Mouse (Mus musculus): Measurements from ENCODE around the gene Lmcd1. TPM values are rescaled to one million over a fixed set of nuclear protein-coding genes. Genes with fewer than 3 reads are reported as not detected.

Lmcd1 gene
- total RNA-seq, 2 experiments from 2014 or later = 5.5 TPM

DNA sequence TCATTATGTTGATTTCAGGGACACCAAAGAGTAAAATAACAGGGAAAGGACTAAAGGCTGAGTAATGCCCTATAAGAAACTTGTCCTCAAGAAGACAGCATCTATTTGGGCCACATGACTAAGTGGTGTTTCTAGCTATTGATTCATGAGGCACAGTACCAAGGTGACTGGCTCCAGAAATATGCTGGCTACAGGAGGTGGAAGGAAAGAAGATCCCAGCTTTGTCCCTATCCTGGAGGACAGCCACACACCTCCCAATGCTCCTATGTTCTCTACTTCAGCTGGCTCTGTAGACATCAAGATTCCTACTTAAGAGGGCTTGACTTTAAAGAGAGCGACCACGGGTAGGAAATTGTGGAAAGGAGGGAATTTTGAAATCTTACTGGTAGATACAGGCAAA is 8.4 kb downstream of the Lmcd1 start:
- no peak for DNase-seq
- intact Hi-C loops (cut with DNase I) = no loop called here

DNA sequence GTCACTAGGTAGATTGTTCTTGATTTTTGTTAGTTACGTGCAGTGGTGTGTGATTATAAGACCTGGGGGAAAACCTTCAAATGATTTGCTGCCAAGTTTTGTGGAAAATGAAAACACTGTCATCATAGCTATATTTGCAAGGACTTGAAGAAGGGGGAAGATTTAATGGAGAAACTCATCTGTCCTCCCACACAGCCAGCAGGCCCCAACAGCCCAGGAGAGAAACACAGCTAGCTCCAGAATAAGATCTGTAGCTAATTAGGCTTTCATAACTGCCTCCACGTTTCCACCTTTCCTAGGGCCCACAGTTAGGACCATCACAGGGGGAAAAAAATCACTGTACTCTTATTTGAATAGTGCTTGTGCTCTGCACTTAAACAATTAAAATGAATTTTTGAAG is 10.5 kb downstream of the Lmcd1 start:
- intact Hi-C loops (cut with DNase I) = no loop called here
- DNase-seq = no peak

DNA sequence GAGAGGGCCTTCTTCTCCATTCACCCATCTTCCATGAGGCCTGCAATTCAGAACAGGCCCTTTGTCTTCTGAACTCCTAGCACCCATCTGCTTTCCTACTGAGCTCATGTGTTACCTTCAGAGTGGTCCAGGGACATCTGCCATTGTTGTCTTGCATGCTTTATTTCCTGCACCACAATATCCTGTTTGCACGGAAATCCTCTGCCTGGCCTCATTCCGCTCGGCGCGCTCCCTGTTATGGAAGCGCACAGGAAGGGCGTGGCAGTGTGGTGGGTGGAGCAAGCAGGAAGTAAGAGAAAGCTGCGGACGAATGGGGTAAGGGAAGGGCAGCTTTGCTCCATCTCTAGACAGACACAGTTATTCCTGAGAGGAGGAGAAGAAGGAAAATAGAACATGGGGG is 14.1 kb downstream of the Lmcd1 start:
- no peak for DNase-seq
- intact Hi-C loops (cut with DNase I) = no loop called here

GRCm38 (mm10) chr6:112288271-112288670 is 14.7 kb downstream of the Lmcd1 start:
- DNase-seq = no peak
- intact Hi-C loops (cut with DNase I) = no loop called here

DNA sequence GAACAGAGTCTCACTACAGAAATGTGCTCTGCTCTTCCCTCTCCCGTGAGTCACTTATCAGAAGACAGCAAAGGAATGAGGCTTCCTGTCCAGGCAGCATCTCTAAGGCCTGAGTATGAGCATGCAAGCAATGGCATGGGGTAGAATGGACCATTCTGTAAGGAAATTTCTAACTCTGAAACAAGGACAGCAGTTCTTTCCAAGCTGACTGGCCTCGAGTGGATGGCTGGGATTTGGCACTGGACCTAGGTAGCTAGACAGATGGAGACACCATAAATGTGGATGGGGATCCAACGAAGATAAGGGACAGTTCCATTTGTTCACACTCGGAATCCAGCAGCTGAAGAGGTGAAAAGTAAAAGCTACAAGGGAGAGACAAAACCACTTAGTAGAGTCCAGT is 17.6 kb downstream of the Lmcd1 start:
- no peak for DNase-seq
- intact Hi-C loops (cut with DNase I) = no loop called here

- intact Hi-C loops (cut with DNase I) = no loop called here
- no peak for DNase-seq
These were observed 19.8 kb downstream of the Lmcd1 start for GRCm38 (mm10) chr6:112293320-112293719.

- DNase-seq = no peak
- intact Hi-C loops (cut with DNase I) = no loop called here
These were observed 21.7 kb downstream of the Lmcd1 start for GRCm38 (mm10) chr6:112295269-112295668.

DNA sequence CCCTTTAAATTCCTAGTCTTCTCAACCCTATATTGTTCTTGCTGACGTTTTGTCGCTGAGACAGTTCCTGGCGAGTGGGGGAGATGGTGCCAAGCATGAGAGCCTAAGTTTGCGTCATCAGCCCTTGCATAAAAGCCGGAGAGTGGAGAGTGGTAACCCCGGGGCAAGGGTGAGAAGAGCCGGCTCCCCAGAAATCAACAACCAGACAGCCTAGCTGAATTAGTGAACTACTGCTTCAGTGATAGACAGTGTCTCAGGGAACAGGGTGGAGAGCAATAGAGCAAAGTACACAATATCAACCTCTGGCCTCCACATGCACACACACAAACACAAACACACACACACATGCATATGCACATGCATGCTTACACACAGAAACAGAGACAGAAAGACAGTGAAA is 26.6 kb downstream of the Lmcd1 start:
- intact Hi-C loops (cut with DNase I) = no loop called here

DNA sequence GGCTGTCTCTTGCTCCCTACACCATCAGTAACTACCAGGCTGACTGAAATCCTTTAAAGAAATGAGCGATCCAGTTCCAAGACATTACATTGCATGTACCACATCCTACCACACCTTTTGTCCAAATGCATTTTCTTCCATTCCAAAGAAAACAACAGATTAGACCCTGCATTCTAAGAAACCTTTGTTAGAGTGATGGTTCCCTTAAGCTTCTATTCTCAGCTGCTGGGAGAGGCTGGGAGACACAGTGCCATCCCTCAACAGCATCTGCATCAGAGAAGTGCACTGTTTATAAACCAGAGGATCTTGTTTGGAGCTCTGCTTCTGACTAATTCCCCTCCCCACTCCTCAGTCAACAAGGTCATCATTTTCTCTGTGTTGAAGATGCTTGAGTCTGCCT is 27.1 kb downstream of the Lmcd1 start:
- DNase-seq = no peak
- intact Hi-C loops (cut with DNase I) = no loop called here

More for the DNA sequence above, 26.6 kb downstream of the Lmcd1 start:
- DNase-seq = no peak

DNA sequence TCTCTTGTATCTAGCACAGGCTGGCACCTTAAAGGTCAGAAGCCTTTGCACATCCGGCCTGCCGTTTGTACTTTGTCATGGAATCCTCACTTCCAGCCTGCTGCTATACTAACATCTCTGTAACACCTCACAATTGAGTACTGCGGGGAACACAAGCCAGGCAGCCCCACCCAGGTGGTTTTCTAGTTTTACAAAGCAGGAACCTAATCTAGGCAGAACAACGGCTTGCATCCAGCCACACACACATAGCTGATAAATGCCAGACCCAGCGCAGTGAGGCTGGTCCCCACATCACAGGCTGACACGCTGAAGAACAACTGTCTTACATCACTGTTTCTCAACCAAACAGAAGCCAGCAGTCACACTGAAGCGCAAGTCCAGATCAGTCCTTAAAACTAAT is 28.7 kb downstream of the Lmcd1 start:
- DNase-seq = no peak
- intact Hi-C loops (cut with DNase I) = no loop called here

DNA sequence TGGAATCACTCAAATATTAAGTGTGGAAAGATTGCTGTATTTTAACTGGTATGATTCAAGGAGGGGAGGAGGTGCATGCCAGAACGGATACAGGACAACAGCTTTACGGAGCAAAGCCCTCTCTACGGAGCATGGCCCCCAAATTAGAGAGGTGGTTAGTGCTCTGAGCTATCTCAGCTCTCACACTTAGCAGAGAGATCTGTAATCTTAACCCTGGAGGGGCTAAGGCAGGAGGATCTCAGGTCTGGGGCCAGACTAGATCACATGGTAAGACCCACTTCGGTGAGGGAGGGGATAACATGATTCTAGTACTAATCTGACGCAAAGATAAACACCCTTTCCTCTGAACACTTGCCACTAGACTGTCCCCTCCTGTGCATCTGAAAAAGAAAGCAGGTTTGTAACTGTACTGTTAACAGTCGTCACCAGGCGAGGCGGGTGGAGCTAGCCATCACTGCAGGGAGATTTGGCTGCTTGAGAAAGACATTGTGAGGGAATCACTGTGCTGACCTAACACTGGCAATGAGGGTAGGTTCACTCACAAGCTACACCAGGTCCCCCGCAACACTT is 29.3 kb downstream of the Lmcd1 start:
- intact Hi-C loops (cut with DNase I) = no loop called here
- DNase-seq = no peak

DNA sequence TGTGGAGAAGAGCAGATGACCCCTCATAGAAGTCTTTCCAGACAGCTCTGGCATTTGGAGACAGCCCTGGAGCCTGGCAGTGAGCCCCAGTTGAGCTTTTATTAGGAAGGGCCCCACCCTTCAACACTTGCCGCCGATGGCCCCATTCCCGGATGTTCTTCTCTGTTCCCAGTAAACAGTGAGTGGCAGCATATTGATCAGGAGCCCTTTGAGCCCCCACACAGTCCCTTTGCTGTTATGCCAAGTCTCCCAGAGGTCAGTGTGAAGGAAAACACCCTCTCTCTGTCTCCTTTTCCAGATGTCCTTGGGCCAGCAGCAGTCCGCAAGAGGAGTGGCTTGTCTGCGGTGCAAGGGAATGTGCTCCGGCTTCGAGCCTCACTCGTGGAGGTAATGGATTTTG is 31.2 kb downstream of the Lmcd1 start:
- DNase-seq = peak; percentile 38
- intact Hi-C loops (cut with DNase I) = no loop called here

DNA sequence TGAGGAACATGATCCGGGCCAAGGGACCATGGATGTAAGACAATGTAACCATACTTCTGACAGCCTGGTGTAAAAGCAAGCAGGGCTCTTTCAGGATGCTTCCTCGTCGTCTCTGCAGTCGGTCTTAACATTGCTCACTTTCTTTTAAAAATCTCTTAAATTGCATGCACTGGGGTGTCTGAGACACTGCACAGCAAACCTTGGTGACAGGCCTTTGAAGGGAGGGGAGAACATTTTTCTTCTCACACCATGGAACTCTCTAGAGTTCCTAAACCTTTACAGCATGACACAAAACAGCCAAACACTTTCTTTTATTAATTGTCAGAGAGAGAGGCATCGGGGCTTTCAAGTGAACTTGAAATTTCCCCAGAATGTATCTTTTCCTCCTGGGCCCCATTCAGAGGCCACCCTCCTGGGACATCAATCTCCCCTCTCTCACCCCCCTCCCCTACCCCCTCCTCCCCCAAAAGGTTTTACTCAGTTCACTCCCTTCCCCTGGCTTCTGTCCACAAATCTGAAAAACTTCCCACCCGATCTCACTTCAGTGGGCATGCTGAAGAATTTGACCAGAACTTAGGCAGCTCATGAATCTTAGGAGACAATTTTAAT is 35.9 kb downstream of the Lmcd1 start:
- intact Hi-C loops (cut with DNase I) = no loop called here
- no peak for DNase-seq

- intact Hi-C loops (cut with DNase I) = no loop called here
- DNase-seq = peak; percentile 61
These were observed 37.8 kb downstream of the Lmcd1 start for GRCm38 (mm10) chr6:112311385-112311784.

DNA sequence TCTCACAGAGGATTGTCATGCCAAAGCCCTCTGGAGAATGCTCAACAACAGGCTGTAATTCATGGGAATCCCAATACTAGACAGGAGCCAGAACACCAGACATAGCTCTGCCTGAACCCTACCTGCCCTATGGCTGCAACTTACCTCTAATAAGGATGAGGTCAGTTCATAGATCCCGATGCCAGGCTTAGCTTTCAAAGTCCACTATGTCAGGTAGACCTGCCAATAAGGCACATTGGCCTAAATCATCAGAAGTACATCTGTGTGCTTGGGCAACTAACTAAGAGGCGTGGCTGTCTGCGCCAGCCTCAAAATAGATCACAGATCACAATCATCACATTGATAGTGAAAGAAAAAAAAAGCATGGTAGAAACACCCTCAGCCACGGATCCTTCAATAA is 45.9 kb downstream of the Lmcd1 start:
- intact Hi-C loops (cut with DNase I) = no loop called here
- DNase-seq = no peak

- intact Hi-C loops (cut with DNase I) = no loop called here
- no peak for DNase-seq
These were observed 47.1 kb downstream of the Lmcd1 start for GRCm38 (mm10) chr6:112320679-112321078.

DNA sequence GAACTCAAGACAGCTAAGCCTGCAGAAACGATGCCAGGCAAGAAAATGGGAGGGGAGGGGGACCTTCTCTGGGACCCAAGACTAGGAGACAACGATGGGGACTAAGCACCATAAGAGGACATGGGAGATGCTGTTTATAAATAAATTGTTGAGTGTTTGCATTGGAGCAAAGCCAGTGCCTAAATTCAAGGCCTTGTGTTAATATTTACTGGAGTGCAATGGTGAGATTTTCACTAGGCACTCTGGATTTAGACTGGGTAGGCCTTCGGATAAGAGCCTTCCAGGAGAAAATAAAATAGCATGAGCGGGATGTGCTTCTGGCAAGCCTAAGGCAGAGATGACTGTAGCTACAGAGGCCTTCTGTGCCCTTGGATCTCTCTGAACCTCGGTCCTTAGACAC is 49.4 kb downstream of the Lmcd1 start:
- intact Hi-C loops (cut with DNase I) = no loop called here
- no peak for DNase-seq

- intact Hi-C loops (cut with DNase I) = no loop called here
- no peak for DNase-seq
These were observed 51.7 kb downstream of the Lmcd1 start for GRCm38 (mm10) chr6:112325213-112325612.

DNA sequence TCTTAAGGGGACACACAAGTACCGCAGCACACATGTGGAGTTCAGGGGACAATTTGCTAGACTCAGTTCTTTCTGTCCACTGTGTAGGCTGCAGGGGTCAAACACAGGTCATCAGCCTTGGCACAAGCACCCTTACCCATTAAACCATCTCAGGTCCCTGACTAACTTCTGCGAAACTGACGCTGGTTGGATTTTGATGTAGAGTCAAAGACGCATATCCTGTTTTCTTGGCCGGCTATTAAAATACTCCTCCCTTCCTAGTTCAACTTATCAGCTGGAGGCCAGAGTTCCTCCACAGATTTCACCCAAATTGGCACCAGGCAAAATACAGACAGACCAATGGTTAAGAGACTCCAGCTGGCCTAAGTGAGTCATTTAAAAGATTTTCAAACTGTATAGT is 54.2 kb downstream of the Lmcd1 start:
- DNase-seq = no peak
- intact Hi-C loops (cut with DNase I) = no loop called here

DNA sequence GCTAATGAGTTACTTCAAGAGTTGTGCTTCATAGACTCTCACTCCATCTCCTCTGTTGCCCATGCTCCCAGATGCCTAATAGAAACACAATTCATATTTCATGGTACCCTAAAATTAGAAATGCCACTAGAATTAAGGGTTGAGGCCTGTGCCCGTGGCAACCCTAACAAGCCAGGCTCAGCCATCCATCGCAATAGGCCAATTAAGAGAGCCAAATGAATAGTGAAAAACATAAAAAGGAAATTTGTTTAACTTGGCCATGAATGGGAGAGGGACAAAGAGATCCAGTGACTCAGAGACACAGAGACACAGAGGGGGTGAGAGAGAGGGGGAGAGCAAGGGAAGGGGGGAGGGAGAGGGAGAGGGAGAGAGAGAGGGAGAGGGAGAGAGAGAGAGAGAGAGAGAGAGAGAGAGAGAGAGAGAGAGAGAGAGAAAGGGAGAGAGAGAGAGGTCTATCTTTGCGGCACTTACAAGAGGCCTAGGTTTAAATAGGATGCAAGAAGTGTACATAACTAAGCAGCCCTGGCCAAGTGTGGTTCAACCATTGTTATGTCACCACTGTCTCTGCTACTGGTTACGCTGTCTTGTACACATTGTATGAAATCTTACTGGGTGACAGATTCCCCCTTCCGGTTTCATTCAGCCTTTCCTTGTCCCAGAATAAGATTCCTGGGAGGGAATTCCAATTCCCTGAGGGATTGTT is 57.1 kb downstream of the Lmcd1 start:
- intact Hi-C loops (cut with DNase I) = no loop called here
- no peak for DNase-seq

DNA sequence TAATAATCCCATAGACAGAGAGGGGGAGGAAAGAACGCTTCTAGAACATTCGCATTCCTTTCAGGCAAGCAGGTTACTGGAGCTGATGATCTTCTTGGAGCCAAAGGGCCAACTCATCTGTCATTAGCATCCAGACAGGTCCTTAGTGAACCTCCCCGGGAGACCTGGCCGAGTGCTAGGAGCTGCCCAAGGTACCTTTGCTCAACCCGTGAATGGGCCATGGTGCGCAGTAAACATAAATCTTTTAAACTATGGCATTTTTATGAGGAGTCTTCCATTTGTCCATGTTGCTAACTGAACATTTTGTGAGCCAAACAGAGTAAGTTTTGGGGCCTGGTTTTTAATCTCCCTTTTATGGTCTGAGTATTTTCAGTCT is 57.7 kb downstream of the Lmcd1 start:
- intact Hi-C loops (cut with DNase I) = no loop called here
- no peak for DNase-seq

- DNase-seq = no peak
- intact Hi-C loops (cut with DNase I) = no loop called here
These were observed 60.4 kb downstream of the Lmcd1 start for GRCm38 (mm10) chr6:112333930-112334329.

DNA sequence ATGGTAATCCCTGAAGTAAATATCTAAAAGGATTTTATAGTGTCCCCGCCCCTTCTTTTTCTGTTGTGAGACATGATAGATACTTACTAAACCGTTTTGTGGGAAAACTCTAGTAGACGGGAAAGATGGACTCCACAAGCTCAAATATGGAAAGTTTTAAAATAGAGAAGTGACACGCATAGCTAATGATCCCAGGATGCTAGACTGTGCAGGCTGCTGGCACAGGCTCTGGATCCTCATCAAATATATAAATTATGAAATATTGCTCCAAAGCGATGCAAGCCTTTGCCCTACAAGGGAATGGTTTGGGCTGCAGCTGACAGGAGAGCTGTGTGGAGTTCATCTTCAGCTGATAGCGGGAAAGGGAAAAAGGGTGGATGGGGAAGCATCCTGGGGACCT is 64.1 kb downstream of the Lmcd1 start:
- no peak for DNase-seq
- intact Hi-C loops (cut with DNase I) = no loop called here

All from left cerebral cortex, postnatal 4 days (tissue).